Comparison of ENCODE assay signal across 8 mouse cellular contexts in genomic region chr9:80066367-80067220, GRCm38 (mm10). TPM values are rescaled to one million over a fixed set of nuclear protein-coding genes. Genes with fewer than 3 reads are reported as not detected.
DNase-seq lines count a peak whose midpoint lies in the region.

Gene Senp6 (plus strand): TSS chr9:80066903.

- peak; percentile 80 for DNase-seq in MN1 (ENCODE audit: low spot score)
- DNase-seq in cerebellum, adult 11-12 months = peak; percentile 66
- DNase-seq in forelimb bud, embryonic 11.5 days (ENCODE audit: low read depth, low spot score) = peak; percentile 57
- peak; percentile 82 for DNase-seq in heart, postnatal 4 days
- DNase-seq in layer of hippocampus, adult 9-11 months = peak; percentile 62
- peak; percentile 82 for DNase-seq in lung, postnatal 10 days
- peak; percentile 33 for DNase-seq in retina, adult 2 months (ENCODE audit: low read depth, low spot score)
- DNase-seq in thymus, postnatal 36 days = peak; percentile 77 to 78

RNA-seq across cellular contexts. Expression of gene Senp6, which starts in this region (rescaled TPM):
- 100 to 1,000 TPM; 101 to 104 TPM for total RNA-seq in heart, postnatal 4 days (2021)

Comparison
In these comparisons a context has a peak if more than half of its experiments do, and no peak if none do; other contexts are left out.
1. Peak in every context shown above with its lines: DNase-seq.